In the genomic region with DNA sequence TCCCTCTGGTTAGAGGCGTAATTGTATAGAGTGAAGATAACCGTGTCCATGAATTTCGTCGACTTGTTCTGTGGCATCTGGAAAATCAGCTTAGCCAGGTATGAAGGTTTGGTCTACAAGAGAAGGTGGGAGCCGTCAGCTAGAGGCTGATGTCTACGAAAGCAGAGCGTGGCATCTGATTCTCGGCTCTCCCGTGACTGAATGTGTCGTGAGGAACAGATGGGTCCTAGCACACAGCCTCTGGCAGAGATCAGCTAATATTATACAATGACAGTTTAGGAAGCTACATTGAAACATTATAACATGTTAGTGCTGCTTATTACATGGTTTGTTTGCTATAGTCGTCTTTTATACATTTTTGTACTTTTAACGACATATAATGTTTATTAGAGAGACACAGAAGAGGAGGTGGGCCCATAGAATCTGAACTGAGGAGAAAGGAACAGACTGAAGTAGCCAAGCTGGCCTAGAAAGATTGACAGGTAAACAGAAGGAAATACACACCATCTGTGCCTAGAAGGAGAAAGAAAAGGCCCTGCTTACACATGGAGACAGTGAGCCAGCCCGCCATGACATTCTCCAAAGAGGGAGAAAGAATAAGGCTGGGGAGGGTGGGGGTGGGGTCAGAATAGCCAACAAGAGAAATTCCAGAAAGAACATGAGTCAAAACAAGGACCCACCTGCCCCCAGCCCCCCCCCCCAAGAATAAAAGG, we compare ENCODE assay signal across 12 mouse cellular contexts.
"Had no signal": no experiment of that assay in that cellular context is flagged by ENCODE, and none has a peak within 500 bp of the region (broad histone marks: within the 10 kb centered on the region; RNA-seq: fewer than 3 reads in every experiment).

No protein-coding gene starts in this region.

- ATAC-seq: midbrain, embryonic 16.5 days had no signal

- DNase-seq: kidney, adult 8-10 months; kidney, postnatal 25 days; left cerebral cortex, postnatal 4 days; lung, adult 18-20 months; retina, postnatal 1 day; right cerebral cortex, postnatal 4 days; thymus, postnatal 36 days had no signal

- H3K9ac ChIP-seq: limb, embryonic 13.5 days; midbrain, embryonic 12.5 days; neural tube, embryonic 13.5 days had no signal

- H3K4me3 ChIP-seq: limb, embryonic 13.5 days; midbrain, embryonic 12.5 days; neural tube, embryonic 13.5 days had no signal

- H3K27me3 ChIP-seq: limb, embryonic 13.5 days; midbrain, embryonic 12.5 days; neural tube, embryonic 13.5 days had no signal

- H3K4me1 ChIP-seq: limb, embryonic 13.5 days; midbrain, embryonic 12.5 days; neural tube, embryonic 13.5 days had no signal

- H3K4me2 ChIP-seq: limb, embryonic 13.5 days; liver, embryonic 11.5 days; midbrain, embryonic 12.5 days; neural tube, embryonic 13.5 days had no signal

- H3K27ac ChIP-seq: limb, embryonic 13.5 days; midbrain, embryonic 12.5 days; neural tube, embryonic 13.5 days had no signal

- H3K9me3 ChIP-seq: limb, embryonic 13.5 days; midbrain, embryonic 12.5 days; neural tube, embryonic 13.5 days had no signal
